Mouse (Mus musculus): ENCODE measurements around the gene Hmga1. TPM values are rescaled to one million over a fixed set of nuclear protein-coding genes. Genes with fewer than 3 reads are reported as not detected.

The Hmga1 gene
- polyA plus RNA-seq, 1 experiment from 2014 or later: 406 TPM

DNA sequence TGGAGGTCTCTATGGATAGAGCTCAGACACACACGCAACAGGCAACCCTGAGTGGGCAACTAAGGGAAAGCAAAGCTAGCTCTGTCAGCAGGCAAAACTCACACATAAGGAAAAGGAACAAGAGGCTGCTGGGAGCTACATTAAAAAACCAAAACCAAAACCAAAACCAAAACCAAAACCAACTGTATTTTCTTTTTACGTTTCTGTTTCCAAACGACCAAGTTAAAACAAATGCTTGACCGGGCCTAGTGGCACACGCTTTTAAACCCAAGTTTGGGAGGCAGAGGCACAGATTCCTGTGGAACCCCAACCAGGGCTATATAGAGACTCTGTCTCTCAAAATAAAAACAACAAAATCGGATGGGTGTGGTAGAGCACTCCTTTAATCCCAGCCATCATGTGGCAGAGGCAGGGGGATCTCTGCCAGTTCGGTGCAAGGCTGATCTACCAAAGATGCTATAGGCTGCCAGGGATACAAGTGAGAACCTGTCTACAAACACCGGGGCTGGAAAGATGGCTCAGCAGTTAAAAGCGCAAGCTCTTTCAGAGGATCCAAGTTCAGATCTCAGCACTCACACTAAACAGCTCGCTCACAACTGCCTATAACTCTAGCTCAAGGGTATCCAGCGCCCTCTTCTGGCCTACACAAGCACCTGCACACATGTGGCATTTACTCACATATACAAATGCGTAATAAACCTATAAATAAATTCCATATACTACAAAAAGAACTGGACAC, 35.7 kb downstream of the Hmga1 start:
- no peak for ATAC-seq (ENCODE audit: low FRiP score)
- Histone ChIP-seq H3K4me3 (ENCODE audit: low read depth, low read length) (no peak overlapping the region), H3K27me3 (ENCODE audit: control insufficient read depth, insufficient read depth, low read length) (no peaks in the 10 kb centered on the region), H3K9ac (ENCODE audit: low read length) (no peak overlapping the region), H3K9me3 (ENCODE audit: control insufficient read depth, low read length) (no peaks in the 10 kb centered on the region), H3K27ac (ENCODE audit: low read depth, low read length) (no peak overlapping the region), H3K4me1 (ENCODE audit: control insufficient read depth, insufficient read depth, low read length) (no peaks in the 10 kb centered on the region), H3K4me2 (no peak overlapping the region), H3K36me3 (ENCODE audit: control insufficient read depth, insufficient read depth, low read length) (peaks cover 9% of the 10 kb centered on the region; the same call in 1 of the 2 replicates)
- no peak for DNase-seq (ENCODE audit: low spot score, missing footprints)
- 90% methylated on average over 12 of the region's 12 CpGs for WGBS

DNA sequence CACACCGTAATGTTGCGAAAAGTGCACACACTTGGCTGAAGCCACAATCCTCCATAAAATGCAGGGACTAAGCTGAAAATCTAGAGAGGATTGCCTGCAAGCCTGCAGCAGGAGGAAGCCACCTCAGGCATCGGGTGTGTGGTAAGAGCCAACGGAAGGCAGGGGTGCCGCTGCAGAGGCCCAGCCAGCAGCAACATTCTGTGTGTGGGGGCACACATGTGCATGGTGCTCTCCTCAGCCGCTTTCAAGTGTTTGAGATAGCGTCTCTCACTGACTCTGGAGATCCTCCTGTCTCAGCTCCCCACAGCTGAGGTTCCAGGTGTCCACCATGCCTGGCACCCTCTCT, 36.2 kb downstream of the Hmga1 start:
- Histone ChIP-seq H3K9ac (ENCODE audit: low read length) (no peak overlapping the region), H3K9me3 (ENCODE audit: control insufficient read depth, low read length) (no peaks in the 10 kb centered on the region), H3K36me3 (ENCODE audit: control insufficient read depth, insufficient read depth, low read length) (peaks cover 9% of the 10 kb centered on the region; the same call in 1 of the 2 replicates), H3K4me2 (no peak overlapping the region), H3K4me1 (ENCODE audit: control insufficient read depth, insufficient read depth, low read length) (no peaks in the 10 kb centered on the region), H3K27ac (ENCODE audit: low read depth, low read length) (no peak overlapping the region), H3K4me3 (ENCODE audit: low read depth, low read length) (no peak overlapping the region), H3K27me3 (ENCODE audit: control insufficient read depth, insufficient read depth, low read length) (no peaks in the 10 kb centered on the region)
- no peak for DNase-seq (ENCODE audit: low spot score, missing footprints)
- 96% methylated on average over 7 of the region's 7 CpGs for WGBS
- ATAC-seq (ENCODE audit: low FRiP score): no peak

DNA sequence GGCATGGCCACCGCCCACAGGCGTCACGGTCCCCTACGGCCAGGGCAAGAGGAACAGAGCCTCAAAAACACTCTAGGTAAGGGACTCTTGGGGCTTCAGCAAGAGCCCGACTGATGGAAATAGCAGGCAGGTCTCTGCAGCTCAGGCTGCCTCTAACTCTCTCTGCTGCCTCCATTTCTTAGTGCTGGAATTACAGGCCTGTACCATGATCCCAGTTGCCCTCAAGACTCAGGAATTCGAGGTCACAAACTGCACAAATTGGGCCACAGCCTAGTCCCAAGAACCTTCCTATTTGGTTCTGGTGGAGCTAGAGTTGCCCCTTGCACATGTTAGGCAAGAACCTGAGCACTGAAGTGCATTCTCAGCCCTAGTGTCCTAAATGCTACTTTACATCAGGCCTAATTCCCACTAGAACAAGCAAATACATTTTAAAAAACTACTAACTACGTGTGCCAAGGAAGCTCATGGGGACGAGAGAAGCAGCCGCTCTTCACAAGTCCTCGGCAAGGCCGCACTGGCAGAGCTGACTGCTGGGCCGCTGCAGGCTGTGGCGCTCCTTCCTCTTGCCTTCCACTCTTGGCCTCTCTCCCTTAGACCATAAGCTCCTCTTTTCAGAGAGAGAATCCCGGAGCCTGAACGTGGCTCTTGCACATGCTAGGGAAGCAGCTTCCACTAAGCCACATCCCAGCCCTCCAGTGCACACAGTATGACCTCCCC, 39.5 kb downstream of the Hmga1 start:
- Histone ChIP-seq H3K27ac (ENCODE audit: low read depth, low read length) (no peak overlapping the region), H3K9me3 (ENCODE audit: control insufficient read depth, low read length) (no peaks in the 10 kb centered on the region), H3K4me1 (ENCODE audit: control insufficient read depth, insufficient read depth, low read length) (no peaks in the 10 kb centered on the region; the same call in 1 of the 2 replicates), H3K4me2 (no peak overlapping the region), H3K36me3 (ENCODE audit: control insufficient read depth, insufficient read depth, low read length) (peaks cover 9% of the 10 kb centered on the region; the same call in 1 of the 2 replicates), H3K27me3 (ENCODE audit: control insufficient read depth, insufficient read depth, low read length) (no peaks in the 10 kb centered on the region), H3K4me3 (ENCODE audit: low read depth, low read length) (no peak overlapping the region), H3K9ac (ENCODE audit: low read length) (no peak overlapping the region)
- ATAC-seq (ENCODE audit: low FRiP score) (no peak), DNase-seq (ENCODE audit: low spot score, missing footprints) (no peak)
- WGBS: 93% methylated on average over 15 of the region's 15 CpGs

DNA sequence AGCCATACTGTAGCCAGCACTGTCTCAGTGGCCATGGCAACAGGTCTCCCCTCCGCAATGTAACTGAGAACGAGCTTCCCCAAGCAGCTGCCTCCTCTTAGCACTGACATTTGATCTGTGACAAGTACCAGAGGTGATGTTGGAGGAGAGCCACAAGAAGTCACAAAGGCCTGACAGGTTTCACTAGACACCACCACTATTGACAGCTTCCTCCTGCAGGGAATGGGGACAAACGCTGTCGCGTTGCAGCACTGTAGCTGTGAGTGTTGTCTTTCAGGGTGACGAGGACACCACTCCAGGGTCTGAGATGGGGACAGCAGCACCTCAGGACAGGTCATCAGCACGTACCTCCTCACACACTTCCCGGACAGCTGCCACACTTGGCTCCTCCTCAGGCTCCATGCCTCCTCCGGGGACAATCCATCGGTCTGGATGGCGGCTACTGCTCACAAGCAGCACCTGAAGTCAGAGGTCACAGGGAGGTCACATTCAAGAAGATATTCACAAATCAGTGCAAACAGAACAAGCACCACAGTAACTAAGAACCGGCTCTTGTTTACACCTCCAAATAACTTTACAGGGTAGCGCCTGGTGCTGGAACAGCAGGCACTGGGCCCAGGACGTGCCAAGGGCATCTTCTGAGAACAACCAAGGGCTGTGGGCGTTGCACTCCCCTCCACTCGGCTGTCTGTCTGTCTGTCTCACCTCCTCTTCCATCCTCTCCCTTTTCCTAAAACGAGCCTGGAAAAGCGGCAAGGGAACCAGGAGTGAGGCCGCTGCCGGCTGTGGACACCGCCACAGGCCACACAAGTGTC, 40.3 kb downstream of the Hmga1 start:
- no peaks in the 10 kb centered on the region for H3K27me3 ChIP-seq (ENCODE audit: control insufficient read depth, insufficient read depth, low read length)
- H3K36me3 ChIP-seq (ENCODE audit: control insufficient read depth, insufficient read depth, low read length): peaks cover 9% of the 10 kb centered on the region; the same call in 1 of the 2 replicates
- ATAC-seq (ENCODE audit: low FRiP score): no peak
- no peak overlapping the region for H3K4me2 ChIP-seq
- H3K9me3 ChIP-seq (ENCODE audit: control insufficient read depth, low read length): no peaks in the 10 kb centered on the region
- 88% methylated on average over 21 of the region's 21 CpGs for WGBS
- no peak overlapping the region for H3K4me3 ChIP-seq (ENCODE audit: low read depth, low read length)
- no peaks in the 10 kb centered on the region; the same call in 1 of the 2 replicates for H3K4me1 ChIP-seq (ENCODE audit: control insufficient read depth, insufficient read depth, low read length)
- H3K9ac ChIP-seq (ENCODE audit: low read length): no peak overlapping the region
- no peak overlapping the region for H3K27ac ChIP-seq (ENCODE audit: low read depth, low read length)
- DNase-seq (ENCODE audit: low spot score, missing footprints): no peak

DNA sequence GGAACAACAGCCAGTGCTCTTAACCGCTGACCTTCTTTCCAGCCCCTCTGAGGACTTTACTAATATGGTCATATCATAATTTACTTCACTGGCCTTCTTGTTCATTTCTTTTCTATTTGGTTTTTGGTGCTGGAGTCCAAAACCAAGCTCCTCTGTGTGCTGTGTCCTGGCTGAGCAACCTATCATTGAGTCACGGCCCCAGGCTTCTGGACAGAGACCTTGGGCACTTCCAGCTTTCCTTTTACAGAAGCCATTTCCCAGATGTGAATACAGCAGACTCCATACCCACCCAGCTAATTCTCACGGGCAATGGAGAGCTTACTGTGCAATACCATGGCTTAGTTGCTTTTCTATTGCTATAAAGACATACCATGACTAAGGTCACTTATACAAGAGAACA, 44.0 kb downstream of the Hmga1 start:
- DNase-seq (ENCODE audit: low spot score, missing footprints) (no peak), ATAC-seq (ENCODE audit: low FRiP score) (no peak)
- Histone ChIP-seq H3K27me3 (ENCODE audit: control insufficient read depth, insufficient read depth, low read length) (no peaks in the 10 kb centered on the region), H3K9me3 (ENCODE audit: control insufficient read depth, low read length) (no peaks in the 10 kb centered on the region), H3K9ac (ENCODE audit: low read length) (no peak overlapping the region), H3K4me1 (ENCODE audit: control insufficient read depth, insufficient read depth, low read length) (peaks cover 9% of the 10 kb centered on the region), H3K4me3 (ENCODE audit: low read depth, low read length) (no peak overlapping the region), H3K36me3 (ENCODE audit: control insufficient read depth, insufficient read depth, low read length) (peaks cover 5% of the 10 kb centered on the region; the same call in 1 of the 2 replicates), H3K27ac (ENCODE audit: low read depth, low read length) (no peak overlapping the region), H3K4me2 (no peak overlapping the region)
- whole genome bisulfite sequencing: 91% methylated on average over 3 of the region's 3 CpGs

DNA sequence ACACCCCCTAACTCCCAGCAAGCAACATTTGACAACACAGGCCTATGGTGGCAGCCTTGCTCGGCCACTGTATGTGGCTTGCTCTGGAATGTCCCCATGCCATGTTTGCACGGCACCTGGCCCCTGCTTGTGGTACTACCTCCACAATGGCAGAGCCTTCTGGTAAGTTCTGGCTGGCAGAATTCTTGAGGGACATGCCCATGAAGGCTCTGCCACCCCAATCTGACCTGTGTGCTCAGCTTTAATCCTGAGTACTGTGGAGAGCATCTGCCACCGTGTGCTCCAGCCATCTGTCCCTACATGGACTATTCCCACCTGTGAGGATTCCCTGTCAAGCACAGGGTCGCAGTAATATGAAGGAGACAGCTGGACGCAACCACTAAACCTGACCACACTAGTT, 44.6 kb downstream of the Hmga1 start:
- Histone ChIP-seq H3K4me1 (ENCODE audit: control insufficient read depth, insufficient read depth, low read length) (peaks cover 9% of the 10 kb centered on the region), H3K27me3 (ENCODE audit: control insufficient read depth, insufficient read depth, low read length) (no peaks in the 10 kb centered on the region), H3K27ac (ENCODE audit: low read depth, low read length) (no peak overlapping the region), H3K36me3 (ENCODE audit: control insufficient read depth, insufficient read depth, low read length) (peaks cover 3% of the 10 kb centered on the region; the same call in 1 of the 2 replicates), H3K9me3 (ENCODE audit: control insufficient read depth, low read length) (no peaks in the 10 kb centered on the region), H3K9ac (ENCODE audit: low read length) (no peak overlapping the region), H3K4me2 (no peak overlapping the region), H3K4me3 (ENCODE audit: low read depth, low read length) (no peak overlapping the region)
- ATAC-seq (ENCODE audit: low FRiP score): no peak
- WGBS: 80% methylated on average over 5 of the region's 5 CpGs
- DNase-seq (ENCODE audit: low spot score, missing footprints): no peak

DNA sequence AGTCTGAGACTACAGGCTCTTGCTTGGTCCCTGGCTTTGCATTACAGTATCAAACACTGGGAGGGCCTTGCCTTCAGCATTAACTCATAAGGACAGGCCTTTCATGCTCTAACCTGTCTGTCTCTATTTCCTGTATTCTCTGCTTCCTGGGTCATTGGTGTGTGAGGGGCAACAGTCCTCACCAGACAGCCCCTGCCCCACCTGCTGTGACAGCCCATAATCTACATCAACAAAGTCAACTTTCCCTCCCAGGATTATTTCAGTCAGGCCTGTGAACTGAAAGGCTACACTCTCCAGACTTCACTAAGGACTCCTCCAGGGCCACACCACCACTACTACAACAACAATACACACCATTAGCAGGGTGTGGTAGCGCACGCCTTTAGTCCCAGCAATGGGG, 46.7 kb downstream of the Hmga1 start:
- WGBS: 82% methylated on average over 2 of the region's 2 CpGs

DNA sequence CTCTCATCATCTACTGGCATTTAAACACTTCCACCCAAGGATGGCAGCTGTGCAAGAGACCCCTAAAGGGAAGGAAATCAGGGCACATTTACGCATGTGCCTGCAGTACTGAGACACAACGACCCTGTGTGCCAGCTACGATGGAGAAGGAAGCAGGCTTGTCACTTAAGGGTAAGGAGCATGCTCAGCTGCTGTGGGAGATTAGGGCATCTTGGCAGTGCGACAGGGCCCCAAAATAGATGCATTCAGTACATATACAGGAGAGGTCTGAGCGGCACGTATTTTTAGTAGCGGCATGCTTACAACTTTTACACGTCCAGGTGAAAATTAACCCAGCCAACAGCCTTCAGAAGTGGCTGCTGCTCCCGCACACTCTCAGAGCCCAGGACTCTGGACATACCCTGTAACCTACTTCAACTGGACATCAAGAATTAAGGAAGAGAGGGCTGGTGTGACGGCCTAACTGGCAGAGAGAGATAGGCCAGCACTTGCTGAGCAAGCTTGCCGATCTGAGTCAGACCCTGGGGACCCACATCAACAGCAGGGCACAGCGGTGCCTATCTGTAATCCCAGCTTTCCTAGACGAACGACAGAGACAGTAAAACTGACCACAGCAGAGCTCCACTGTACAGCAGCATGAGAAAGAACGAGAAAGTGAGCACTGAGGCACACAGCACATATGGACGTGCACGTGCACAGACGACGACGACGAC, 47.4 kb downstream of the Hmga1 start:
- 86% methylated on average over 21 of the region's 21 CpGs for WGBS
- DNase-seq (ENCODE audit: low spot score, missing footprints) (no peak), ATAC-seq (ENCODE audit: low FRiP score) (no peak)
- no peak overlapping the region for H3K4me2 ChIP-seq
- H3K27me3 ChIP-seq (ENCODE audit: control insufficient read depth, insufficient read depth, low read length): no peaks in the 10 kb centered on the region
- peaks cover 9% of the 10 kb centered on the region for H3K4me1 ChIP-seq (ENCODE audit: control insufficient read depth, insufficient read depth, low read length)
- no peaks in the 10 kb centered on the region for H3K9me3 ChIP-seq (ENCODE audit: control insufficient read depth, low read length)
- no peaks in the 10 kb centered on the region for H3K36me3 ChIP-seq (ENCODE audit: control insufficient read depth, insufficient read depth, low read length)
- no peak overlapping the region for H3K4me3 ChIP-seq (ENCODE audit: low read depth, low read length)
- H3K27ac ChIP-seq (ENCODE audit: low read depth, low read length): no peak overlapping the region
- H3K9ac ChIP-seq (ENCODE audit: low read length): no peak overlapping the region

More for the DNA sequence above, 46.7 kb downstream of the Hmga1 start:
- Histone ChIP-seq H3K9me3 (ENCODE audit: control insufficient read depth, low read length) (no peaks in the 10 kb centered on the region), H3K27me3 (ENCODE audit: control insufficient read depth, insufficient read depth, low read length) (no peaks in the 10 kb centered on the region), H3K36me3 (ENCODE audit: control insufficient read depth, insufficient read depth, low read length) (no peaks in the 10 kb centered on the region), H3K9ac (ENCODE audit: low read length) (no peak overlapping the region), H3K4me2 (no peak overlapping the region), H3K4me3 (ENCODE audit: low read depth, low read length) (no peak overlapping the region), H3K27ac (ENCODE audit: low read depth, low read length) (no peak overlapping the region), H3K4me1 (ENCODE audit: control insufficient read depth, insufficient read depth, low read length) (peaks cover 9% of the 10 kb centered on the region)
- ATAC-seq (ENCODE audit: low FRiP score) (no peak), DNase-seq (ENCODE audit: low spot score, missing footprints) (no peak)

Data from midbrain, embryonic 11.5 days (tissue).